Mouse (Mus musculus): ENCODE results near the gene Bmpr1b. TPM values are rescaled to one million over a fixed set of nuclear protein-coding genes. Genes with fewer than 3 reads are reported as not detected.

Bmpr1b gene
- polyA plus RNA-seq, 1 experiment: 0.05 TPM

DNA sequence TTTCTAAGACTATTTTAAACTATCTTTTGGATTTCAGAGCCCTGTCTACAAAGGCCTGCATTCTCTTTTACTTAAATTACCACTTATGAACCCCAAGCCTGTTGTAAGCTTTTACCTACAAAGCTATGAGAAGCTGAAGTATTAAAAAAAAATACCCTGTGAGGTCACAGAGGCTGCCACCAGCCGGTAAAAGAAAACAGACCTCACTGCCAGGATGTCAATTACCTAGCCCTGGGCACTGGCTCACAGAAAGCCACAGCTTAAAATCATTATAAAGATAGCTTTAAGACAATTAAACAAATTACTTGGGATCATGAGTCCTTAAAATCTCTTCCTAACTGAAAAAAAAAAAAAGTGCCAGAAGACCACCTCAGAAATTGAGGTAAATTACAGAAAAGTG, 85.1 kb downstream of the Bmpr1b start:
- no peak for DNase-seq
- WGBS: 70% methylated on average over 1 of the region's 1 CpGs
- TF ChIP-seq CTCF (IDR thresholded peaks at IDR 0.05; ENCODE audit: borderline replicate concordance, control insufficient read depth, extremely low read depth, insufficient read depth, low read length, poor library complexity) (no peak), POLR2A (IDR thresholded peaks at IDR 0.05; ENCODE audit: control insufficient read depth, extremely low read depth, insufficient read depth, low read length, poor library complexity) (no peak)

DNA sequence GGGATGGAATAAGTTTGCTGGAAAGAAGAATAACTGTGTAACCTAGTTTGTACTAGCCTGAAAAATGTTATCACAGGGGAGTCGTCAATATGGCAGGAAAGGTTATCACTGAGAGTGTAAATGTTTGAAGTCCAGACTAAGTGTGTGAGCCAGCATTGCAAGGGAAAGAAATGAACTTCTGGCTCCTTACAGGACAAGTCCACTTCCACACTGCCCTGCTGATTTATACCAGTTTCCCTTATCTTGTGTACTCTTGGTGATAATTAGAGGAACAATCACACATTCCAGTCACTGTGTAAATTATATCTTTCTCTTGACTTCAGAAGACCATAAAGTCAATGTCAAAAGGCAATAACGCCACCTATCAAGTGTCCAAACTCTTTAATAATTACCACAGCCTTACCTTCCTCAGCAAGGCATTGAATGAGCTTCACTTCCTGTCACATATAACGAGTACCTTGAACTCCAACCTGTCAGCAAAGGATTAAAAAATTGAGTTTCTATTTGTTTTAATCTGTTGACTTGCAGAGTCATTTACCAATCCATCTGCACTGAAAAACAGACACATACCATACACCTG, 91.4 kb downstream of the Bmpr1b start:
- Histone ChIP-seq H3K4me3 (ENCODE audit: control insufficient read depth, insufficient read depth, low read length) (no peak overlapping the region), H3K27me3 (ENCODE audit: control insufficient read depth, insufficient read depth, low read length) (no peaks in the 10 kb centered on the region), H3K27ac (ENCODE audit: control insufficient read depth, insufficient read depth, low read length) (no peak overlapping the region), H3K4me1 (replicated peaks; ENCODE audit: control insufficient read depth, insufficient read depth, low read length) (no peaks in the 10 kb centered on the region), H3K36me3 (ENCODE audit: control insufficient read depth, insufficient read depth, low read length) (no peaks in the 10 kb centered on the region)
- no peak for TF ChIP-seq CTCF (IDR thresholded peaks at IDR 0.05; ENCODE audit: borderline replicate concordance, control insufficient read depth, extremely low read depth, insufficient read depth, low read length, poor library complexity)
- no peak for TF ChIP-seq POLR2A (IDR thresholded peaks at IDR 0.05; ENCODE audit: control insufficient read depth, extremely low read depth, insufficient read depth, low read length, poor library complexity)
- no peak for DNase-seq
- WGBS: 84% methylated on average over 3 of the region's 3 CpGs

More for the DNA sequence above, 85.1 kb downstream of the Bmpr1b start:
- Histone ChIP-seq H3K4me1 (replicated peaks; ENCODE audit: control insufficient read depth, insufficient read depth, low read length) (no peaks in the 10 kb centered on the region), H3K27me3 (ENCODE audit: control insufficient read depth, insufficient read depth, low read length) (no peaks in the 10 kb centered on the region), H3K4me3 (ENCODE audit: control insufficient read depth, insufficient read depth, low read length) (no peak overlapping the region), H3K36me3 (ENCODE audit: control insufficient read depth, insufficient read depth, low read length) (no peaks in the 10 kb centered on the region), H3K27ac (ENCODE audit: control insufficient read depth, insufficient read depth, low read length) (no peak overlapping the region)

DNA sequence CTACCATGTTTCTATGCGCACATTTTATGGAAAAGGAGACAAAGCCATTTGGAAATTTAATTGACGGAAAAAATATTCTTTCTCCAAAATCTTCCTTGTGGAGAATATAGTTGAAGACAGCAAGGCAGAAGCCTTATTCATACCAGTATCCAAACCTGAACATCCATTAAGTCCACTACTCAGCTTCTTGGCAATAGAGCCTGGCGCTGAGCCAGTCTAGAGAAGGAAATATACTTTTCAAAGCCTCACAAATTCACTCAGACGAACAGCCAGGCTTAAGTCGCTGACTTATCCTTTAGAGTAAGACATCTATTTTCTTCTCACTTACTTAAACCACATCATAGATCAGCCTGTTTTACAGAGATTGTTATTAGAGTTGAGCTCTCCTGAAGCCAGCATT, 97.6 kb downstream of the Bmpr1b start:
- Histone ChIP-seq H3K27ac (ENCODE audit: control insufficient read depth, insufficient read depth, low read length) (no peak overlapping the region), H3K4me1 (replicated peaks; ENCODE audit: control insufficient read depth, insufficient read depth, low read length) (no peaks in the 10 kb centered on the region), H3K36me3 (ENCODE audit: control insufficient read depth, insufficient read depth, low read length) (no peaks in the 10 kb centered on the region), H3K27me3 (ENCODE audit: control insufficient read depth, insufficient read depth, low read length) (no peaks in the 10 kb centered on the region), H3K4me3 (ENCODE audit: control insufficient read depth, insufficient read depth, low read length) (no peak overlapping the region)
- DNase-seq: no peak
- WGBS: 90% methylated on average over 5 of the region's 5 CpGs
- TF ChIP-seq POLR2A (IDR thresholded peaks at IDR 0.05; ENCODE audit: control insufficient read depth, extremely low read depth, insufficient read depth, low read length, poor library complexity): no peak
- no peak for TF ChIP-seq CTCF (IDR thresholded peaks at IDR 0.05; ENCODE audit: borderline replicate concordance, control insufficient read depth, extremely low read depth, insufficient read depth, low read length, poor library complexity)

DNA sequence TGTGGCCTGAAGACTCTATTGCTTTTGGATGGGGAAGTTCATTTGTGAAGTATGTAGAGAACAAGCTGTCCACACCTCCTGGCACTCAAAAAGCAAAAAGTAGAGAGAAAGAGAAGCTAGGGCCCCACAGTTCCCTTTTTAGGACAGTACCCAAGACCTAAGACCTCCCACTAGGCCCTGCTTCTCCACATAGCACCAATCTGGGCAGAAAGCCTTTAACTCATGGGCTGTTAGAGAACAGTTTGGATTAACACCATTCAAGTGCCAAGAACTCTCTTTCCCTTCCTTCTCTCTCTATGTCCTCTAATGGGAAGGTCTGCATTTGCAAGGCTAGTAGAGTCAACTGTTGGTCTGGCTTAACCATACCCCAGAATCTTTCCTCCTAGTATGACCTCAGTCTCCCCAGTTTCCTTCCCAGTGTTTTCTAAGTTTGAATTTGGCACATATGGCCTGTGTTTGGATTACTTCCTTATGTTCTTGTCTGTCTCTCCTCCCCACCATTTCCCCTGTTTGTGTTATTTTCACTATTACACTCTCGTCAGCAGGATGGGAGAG, 102.4 kb downstream of the Bmpr1b start:
- DNase-seq: no peak
- Histone ChIP-seq H3K4me3 (ENCODE audit: control insufficient read depth, insufficient read depth, low read length) (no peak overlapping the region), H3K27me3 (ENCODE audit: control insufficient read depth, insufficient read depth, low read length) (no peaks in the 10 kb centered on the region), H3K36me3 (ENCODE audit: control insufficient read depth, insufficient read depth, low read length) (no peaks in the 10 kb centered on the region), H3K27ac (ENCODE audit: control insufficient read depth, insufficient read depth, low read length) (no peak overlapping the region), H3K4me1 (replicated peaks; ENCODE audit: control insufficient read depth, insufficient read depth, low read length) (no peaks in the 10 kb centered on the region)
- no peak for TF ChIP-seq CTCF (IDR thresholded peaks at IDR 0.05; ENCODE audit: borderline replicate concordance, control insufficient read depth, extremely low read depth, insufficient read depth, low read length, poor library complexity)
- TF ChIP-seq POLR2A (IDR thresholded peaks at IDR 0.05; ENCODE audit: control insufficient read depth, extremely low read depth, insufficient read depth, low read length, poor library complexity): no peak
- WGBS: 98% methylated on average over 1 of the region's 1 CpGs

DNA sequence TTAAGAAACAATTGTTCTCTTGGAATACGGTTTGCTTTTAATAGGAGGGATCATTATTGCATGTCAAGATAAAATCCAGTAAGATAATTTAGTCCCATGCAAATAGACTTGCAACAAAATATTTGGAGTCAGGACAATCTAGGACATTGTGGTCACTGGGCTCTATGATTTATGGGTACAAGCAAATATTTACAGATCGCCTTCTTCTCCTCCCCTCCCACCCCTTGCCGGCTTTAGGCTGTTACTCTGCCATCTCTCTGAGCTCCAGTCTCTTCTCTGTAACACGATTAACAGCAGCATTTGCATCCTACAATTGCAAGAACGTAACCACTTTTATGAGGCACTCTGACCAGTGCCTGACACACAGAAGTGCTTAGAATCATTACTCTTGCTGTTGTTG, 104.1 kb downstream of the Bmpr1b start:
- WGBS: 90% methylated on average over 5 of the region's 5 CpGs
- Histone ChIP-seq H3K4me1 (replicated peaks; ENCODE audit: control insufficient read depth, insufficient read depth, low read length) (no peaks in the 10 kb centered on the region), H3K27me3 (ENCODE audit: control insufficient read depth, insufficient read depth, low read length) (no peaks in the 10 kb centered on the region), H3K36me3 (ENCODE audit: control insufficient read depth, insufficient read depth, low read length) (no peaks in the 10 kb centered on the region), H3K27ac (ENCODE audit: control insufficient read depth, insufficient read depth, low read length) (no peak overlapping the region), H3K4me3 (ENCODE audit: control insufficient read depth, insufficient read depth, low read length) (no peak overlapping the region)
- no peak for TF ChIP-seq CTCF (IDR thresholded peaks at IDR 0.05; ENCODE audit: borderline replicate concordance, control insufficient read depth, extremely low read depth, insufficient read depth, low read length, poor library complexity)
- no peak for TF ChIP-seq POLR2A (IDR thresholded peaks at IDR 0.05; ENCODE audit: control insufficient read depth, extremely low read depth, insufficient read depth, low read length, poor library complexity)
- DNase-seq: no peak

GRCm38 (mm10) chr3:142063536-142064226, 105.5 kb downstream of the Bmpr1b start:
- H3K27ac ChIP-seq (ENCODE audit: control insufficient read depth, insufficient read depth, low read length): no peak overlapping the region
- H3K4me3 ChIP-seq (ENCODE audit: control insufficient read depth, insufficient read depth, low read length): no peak overlapping the region
- H3K4me1 ChIP-seq (replicated peaks; ENCODE audit: control insufficient read depth, insufficient read depth, low read length): no peaks in the 10 kb centered on the region
- WGBS: 70% methylated on average over 12 of the region's 12 CpGs
- no peak for DNase-seq
- TF ChIP-seq POLR2A (IDR thresholded peaks at IDR 0.05; ENCODE audit: control insufficient read depth, extremely low read depth, insufficient read depth, low read length, poor library complexity) (no peak), CTCF (IDR thresholded peaks at IDR 0.05; ENCODE audit: borderline replicate concordance, control insufficient read depth, extremely low read depth, insufficient read depth, low read length, poor library complexity) (no peak)
- H3K27me3 ChIP-seq (ENCODE audit: control insufficient read depth, insufficient read depth, low read length): no peaks in the 10 kb centered on the region
- no peaks in the 10 kb centered on the region for H3K36me3 ChIP-seq (ENCODE audit: control insufficient read depth, insufficient read depth, low read length)
